Mouse (Mus musculus) heart, embryonic 14.5 days (tissue): ENCODE results near the gene Wipf1. TPM values are rescaled to one million over a fixed set of nuclear protein-coding genes. Genes with fewer than 3 reads are reported as not detected.
A peak's percentile ranks its signal among the peaks of the same experiment; 100 is the strongest.

Experiments used
- ATAC-seq: fragments of 200-750 bp; cut with Nextera tagmentation; 2 replicates; pipeline ENCODE4 v1.8.0; 2017; ENCODE audit warnings: low read depth, moderate TSS enrichment; ENCODE audit not compliant: insufficient number of reproducible peaks, insufficient read depth, low FRiP score
- H3K27ac ChIP-seq, 2 experiments: fragments of 200-500 bp in 1 of 2; fragments of 300-500 bp in 1 of 2; sonication (generic) in 1 of 2; replicated peaks in 1 of 2; 2 replicates each; pipeline ENCODE4 v1.5.1; 2012 to 2014; ENCODE audit warnings: low read depth in 2 of 2, low read length in 2 of 2, control low read depth in 1 of 2, mild to moderate bottlenecking in 1 of 2, mixed read lengths in 1 of 2; ENCODE audit not compliant: control insufficient read depth in 1 of 2, insufficient read depth in 1 of 2
- H3K27me3 ChIP-seq: fragments of 300-500 bp; sonication (generic); 2 replicates; pipeline ENCODE4 v1.6.1; 2014; ENCODE audit warnings: mild to moderate bottlenecking, low read length, control low read depth; ENCODE audit not compliant: control insufficient read depth, insufficient read depth
- H3K36me3 ChIP-seq: fragments of 300-500 bp; sonication (generic); 2 replicates; pipeline ENCODE4 v1.6.1; 2014; ENCODE audit warnings: mild to moderate bottlenecking, control low read depth, low read length, mixed read lengths; ENCODE audit not compliant: control insufficient read depth, insufficient read depth
- H3K4me1 ChIP-seq, 2 experiments: fragments of 200-500 bp in 1 of 2; fragments of 300-500 bp in 1 of 2; sonication (generic) in 1 of 2; 2 replicates each; pipeline ENCODE4 v1.6.1; 2012 to 2014; ENCODE audit warnings: low read length in 2 of 2, control low read depth in 1 of 2, mixed read lengths in 1 of 2; ENCODE audit not compliant: control insufficient read depth in 2 of 2, insufficient read depth in 2 of 2
- H3K4me2 ChIP-seq: fragments of 300-500 bp; sonication (generic); 2 replicates; pipeline ENCODE4 v1.6.1; 2014; ENCODE audit warnings: mild to moderate bottlenecking, low read length
- H3K4me3 ChIP-seq, 2 experiments: fragments of 200-500 bp in 1 of 2; fragments of 300-500 bp in 1 of 2; sonication (generic) in 1 of 2; 2 replicates each; pipeline ENCODE4 v1.5.1; 2012 to 2014; ENCODE audit warnings: low read length in 2 of 2, mild to moderate bottlenecking in 2 of 2, control low read depth in 1 of 2, low read depth in 1 of 2, moderate library complexity in 1 of 2; ENCODE audit not compliant: control insufficient read depth in 1 of 2, insufficient read depth in 1 of 2
- H3K9ac ChIP-seq: fragments of 300-500 bp; sonication (generic); 2 replicates; pipeline ENCODE4 v1.6.1; 2014; ENCODE audit warnings: mild to moderate bottlenecking, low read length
- H3K9me3 ChIP-seq: fragments of 300-500 bp; sonication (generic); 2 replicates; pipeline ENCODE4 v1.6.1; 2016; ENCODE audit warnings: low read length, control low read depth; ENCODE audit not compliant: control insufficient read depth
- WGBS: fragments of 180-500 bp; shearing (Covaris S2); extraction: QIAGEN DNeasy Blood & Tissue Kit; methylation state at CpG from one replicate; pipeline ENCODE4 v1.1.7; 2014; 5-methylcytosine and 5-hydroxymethylcytosine counted together
- polyA plus RNA-seq: library from polyadenylated mRNA; unstranded; fragments of >200 nt; fragmentation: Nextera tagmentation; extraction: Ambion mirVana; gene quantifications from 2 replicates; pipeline ENCODE4 v1.2.1, GENCODE M21; 2014

The Wipf1 gene
- polyA plus RNA-seq, 1 experiment from 2014 or later = 7.6 TPM

- Histone ChIP-seq H3K27me3 (no peaks in the 10 kb centered on the region; the same call in 1 of the 2 replicates), H3K4me2 (peak overlapping the region; percentile 66), H3K36me3 (no peaks in the 10 kb centered on the region), H3K4me3 (peak overlapping the region in 1 of 2 experiments; percentile 30; a peak in 1 of 4 replicates), H3K9me3 (no peaks in the 10 kb centered on the region), H3K4me1 (no peaks in the 10 kb centered on the region), H3K27ac (no peak overlapping the region), H3K9ac (peak overlapping the region; percentile 28; the same call in 1 of the 2 replicates)
- no peak for ATAC-seq
- 16% methylated on average over 8 of the region's 8 CpGs for WGBS
These were observed 37.6 kb upstream of the Wipf1 start for GRCm38 (mm10) chr2:73566989-73567605.

DNA sequence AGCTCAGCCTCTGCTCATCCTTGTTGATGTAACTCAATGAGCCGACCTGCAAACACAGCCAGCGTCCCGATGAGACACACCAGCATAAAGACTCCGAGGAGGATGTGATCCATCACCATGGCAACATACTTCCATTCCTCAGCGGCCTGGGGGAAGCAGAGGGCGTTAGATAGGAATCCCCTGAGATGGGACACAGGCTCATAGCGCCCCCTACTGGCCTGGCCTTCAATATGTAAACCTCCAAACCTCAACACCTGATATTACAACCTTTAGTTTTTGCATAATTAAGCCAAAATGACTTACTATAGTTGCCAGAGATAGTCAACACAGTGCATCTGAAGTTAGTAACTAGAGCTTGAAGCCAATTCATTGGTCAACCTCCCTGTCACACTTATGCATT lies 36.6 kb upstream of the Wipf1 start:
- no peak overlapping the region for H3K4me3 ChIP-seq
- H3K4me1 ChIP-seq = peaks cover 5 to 8% of the 10 kb centered on the region in 2 experiments; a peak in 3 of 4 replicates
- H3K9ac ChIP-seq = no peak overlapping the region
- no peaks in the 10 kb centered on the region; the same call in 1 of the 2 replicates for H3K27me3 ChIP-seq
- H3K36me3 ChIP-seq = no peaks in the 10 kb centered on the region
- no peak for ATAC-seq
- no peak overlapping the region for H3K4me2 ChIP-seq
- H3K27ac ChIP-seq = no peak overlapping the region
- no peaks in the 10 kb centered on the region for H3K9me3 ChIP-seq
- WGBS = 22% methylated on average over 7 of the region's 7 CpGs

GRCm38 (mm10) chr2:73563690-73564089 lies 34.2 kb upstream of the Wipf1 start:
- H3K9ac ChIP-seq = no peak overlapping the region
- H3K27ac ChIP-seq = no peak overlapping the region
- no peaks in the 10 kb centered on the region for H3K27me3 ChIP-seq
- H3K4me2 ChIP-seq = no peak overlapping the region
- 66% methylated on average over 7 of the region's 7 CpGs for WGBS
- H3K36me3 ChIP-seq = no peaks in the 10 kb centered on the region
- ATAC-seq = no peak
- no peaks in the 10 kb centered on the region for H3K9me3 ChIP-seq
- H3K4me3 ChIP-seq = no peak overlapping the region
- H3K4me1 ChIP-seq = peaks cover 5 to 11% of the 10 kb centered on the region in 2 experiments; a peak in 3 of 4 replicates

DNA sequence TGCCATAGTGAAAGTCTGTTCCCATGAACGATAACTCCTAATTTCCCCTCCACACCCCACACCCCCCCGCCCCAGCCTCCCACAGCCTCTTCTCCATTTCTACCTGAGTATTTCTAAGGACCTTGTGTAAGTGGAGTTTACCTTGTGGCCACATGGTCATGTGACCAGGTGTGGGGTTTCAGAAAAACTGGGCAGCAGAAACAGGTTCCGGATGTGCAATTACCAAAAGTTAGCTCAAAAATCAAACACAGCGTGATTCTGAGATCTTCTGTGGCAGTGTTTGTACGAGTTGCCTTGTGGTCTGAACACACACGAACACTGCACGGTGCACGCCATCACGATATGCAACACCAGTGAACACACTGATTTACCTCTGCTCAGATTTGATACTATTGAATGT lies 33.1 kb upstream of the Wipf1 start:
- no peak for ATAC-seq
- no peaks in the 10 kb centered on the region for H3K9me3 ChIP-seq
- no peak overlapping the region for H3K4me3 ChIP-seq
- H3K27me3 ChIP-seq = no peaks in the 10 kb centered on the region
- H3K9ac ChIP-seq = no peak overlapping the region
- H3K4me1 ChIP-seq = peaks cover 5 to 11% of the 10 kb centered on the region in 2 experiments; a peak in 3 of 4 replicates
- H3K27ac ChIP-seq = no peak overlapping the region
- WGBS = 92% methylated on average over 9 of the region's 9 CpGs
- H3K4me2 ChIP-seq = no peak overlapping the region
- H3K36me3 ChIP-seq = no peaks in the 10 kb centered on the region

GRCm38 (mm10) chr2:73561665-73562063 lies 32.1 kb upstream of the Wipf1 start:
- H3K4me3 ChIP-seq = peak overlapping the region; percentile 24 to 43
- H3K9me3 ChIP-seq = no peaks in the 10 kb centered on the region
- H3K4me1 ChIP-seq = peaks cover 5 to 11% of the 10 kb centered on the region in 2 experiments; a peak in 3 of 4 replicates
- no peaks in the 10 kb centered on the region for H3K27me3 ChIP-seq
- peak overlapping the region; percentile 46; the same call in 1 of the 2 replicates for H3K9ac ChIP-seq
- peak overlapping the region; percentile 78 for H3K4me2 ChIP-seq
- no peak for ATAC-seq
- no peak overlapping the region for H3K27ac ChIP-seq
- WGBS = 5% methylated on average over 8 of the region's 8 CpGs
- H3K36me3 ChIP-seq = no peaks in the 10 kb centered on the region

DNA sequence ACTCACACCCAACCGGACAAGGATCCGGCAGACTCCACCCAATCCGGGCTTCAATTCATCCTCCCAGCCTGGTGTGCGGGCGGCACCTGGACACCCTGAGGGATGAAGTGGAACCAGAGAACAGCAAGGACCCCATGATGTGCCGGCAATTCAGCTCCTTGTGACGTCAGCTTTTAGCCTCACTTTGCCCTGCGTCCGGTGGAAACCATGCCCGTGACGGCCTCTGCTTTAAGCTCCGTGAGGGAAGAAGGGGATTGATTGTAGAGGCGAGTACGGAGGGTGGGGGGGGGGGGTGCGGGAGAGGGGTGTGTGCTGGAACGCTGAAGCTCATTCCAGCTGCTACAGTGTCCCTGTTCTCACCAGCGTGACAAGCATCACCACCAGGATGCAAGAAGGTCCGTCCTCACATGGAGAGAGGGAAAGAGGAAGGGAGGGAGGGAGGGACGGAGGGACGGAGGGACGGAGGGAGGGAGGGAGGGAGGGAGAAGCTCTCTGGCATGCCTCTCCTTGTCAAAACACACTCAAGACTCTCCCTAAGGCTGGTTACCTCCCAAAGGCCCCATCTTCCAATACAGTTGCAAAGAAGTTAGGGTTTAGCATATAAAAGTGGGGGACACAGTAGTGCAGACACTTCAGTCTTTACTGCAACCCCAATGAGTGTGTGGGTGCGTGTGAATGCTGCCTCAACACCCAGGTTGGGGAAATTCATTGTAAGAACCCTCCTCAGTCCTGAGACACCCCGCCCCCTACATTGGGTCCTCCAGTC lies 31.5 kb upstream of the Wipf1 start:
- ATAC-seq = no peak
- WGBS = 1% methylated on average over 23 of the region's 23 CpGs
- H3K27me3 ChIP-seq = no peaks in the 10 kb centered on the region
- H3K9me3 ChIP-seq = no peaks in the 10 kb centered on the region
- peaks cover 5 to 11% of the 10 kb centered on the region in 2 experiments; a peak in 3 of 4 replicates for H3K4me1 ChIP-seq
- no peaks in the 10 kb centered on the region for H3K36me3 ChIP-seq
- no peak overlapping the region for H3K27ac ChIP-seq
- H3K9ac ChIP-seq = peak overlapping the region; percentile 54
- peak overlapping the region; percentile 39 to 43 for H3K4me3 ChIP-seq
- peak overlapping the region; percentile 78 for H3K4me2 ChIP-seq

GRCm38 (mm10) chr2:73560445-73560844 lies 30.9 kb upstream of the Wipf1 start:
- Histone ChIP-seq H3K27me3 (no peaks in the 10 kb centered on the region), H3K9me3 (no peaks in the 10 kb centered on the region), H3K36me3 (no peaks in the 10 kb centered on the region), H3K27ac (no peak overlapping the region), H3K4me2 (peak overlapping the region; percentile 78), H3K4me1 (peaks cover 5 to 11% of the 10 kb centered on the region in 2 experiments; a peak in 3 of 4 replicates), H3K9ac (peak overlapping the region; percentile 54; the same call in 1 of the 2 replicates), H3K4me3 (peak overlapping the region in 1 of 2 experiments; percentile 43; a peak in 2 of 4 replicates)
- WGBS = 38% methylated on average over 7 of the region's 7 CpGs
- ATAC-seq = no peak
